Mouse (Mus musculus): Measurements from ENCODE around the gene Slc5a10.

GRCm38 (mm10) chr11:61629621-61630020, 91.0 kb downstream of the Slc5a10 start:
- TF ChIP-seq POLR2A (IDR thresholded peaks at IDR 0.05; ENCODE audit: insufficient read depth, low read depth, low read length) (no peak), CTCF (IDR thresholded peaks at IDR 0.05) (peak; percentile 59), EP300 (IDR thresholded peaks at IDR 0.05; ENCODE audit: insufficient read depth, low read depth, low read length) (no peak)

Measured in heart, adult 2 months (tissue).